Mouse (Mus musculus) thymus, adult 18-20 months (tissue): ENCODE results near the gene Ildr2.

ENCODE experiments used
- DNase-seq, 2 experiments: peaks; one replicate each; pipeline ENCODE4 v3.0.0; 2022; ENCODE audit warnings: mixed read lengths in 2 of 2

Ildr2 gene

DNA sequence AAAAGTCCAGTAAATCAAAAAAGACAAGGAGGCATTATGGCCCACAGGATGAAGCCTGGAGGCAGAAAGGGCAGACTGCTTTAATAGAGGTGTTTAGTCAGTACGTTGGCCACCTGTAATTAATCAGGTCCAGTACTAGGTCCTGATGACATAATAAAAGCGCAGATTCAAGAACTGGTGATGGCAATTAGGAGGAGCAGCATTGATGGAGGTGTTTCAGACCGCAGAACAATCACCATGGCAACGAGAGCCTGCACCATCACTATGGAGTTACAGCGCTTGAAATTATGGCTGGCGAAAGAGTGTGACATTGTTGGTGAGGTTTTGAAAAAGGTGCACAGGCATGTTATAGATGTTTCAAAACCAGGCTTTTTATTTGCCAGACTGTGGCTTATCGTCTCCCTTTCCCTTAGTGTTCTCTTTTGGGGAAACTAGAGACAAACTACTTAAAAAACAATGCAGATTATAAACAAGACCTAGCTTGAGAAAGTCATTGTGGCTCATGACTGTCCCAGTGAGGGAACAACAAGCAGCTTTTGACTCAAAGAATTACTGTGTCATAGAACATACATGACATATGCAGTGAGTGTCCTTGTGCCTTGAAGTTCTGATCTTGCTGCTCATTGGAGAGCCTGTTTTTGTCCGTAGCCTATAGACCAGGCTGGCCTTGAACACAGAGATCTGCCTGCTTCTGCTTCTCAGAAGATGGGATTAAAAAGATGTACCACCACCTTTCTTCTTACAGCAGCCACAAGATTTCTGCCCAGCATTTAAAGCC is 90.5 kb downstream of the Ildr2 start:
- DNase-seq: no peak

DNA sequence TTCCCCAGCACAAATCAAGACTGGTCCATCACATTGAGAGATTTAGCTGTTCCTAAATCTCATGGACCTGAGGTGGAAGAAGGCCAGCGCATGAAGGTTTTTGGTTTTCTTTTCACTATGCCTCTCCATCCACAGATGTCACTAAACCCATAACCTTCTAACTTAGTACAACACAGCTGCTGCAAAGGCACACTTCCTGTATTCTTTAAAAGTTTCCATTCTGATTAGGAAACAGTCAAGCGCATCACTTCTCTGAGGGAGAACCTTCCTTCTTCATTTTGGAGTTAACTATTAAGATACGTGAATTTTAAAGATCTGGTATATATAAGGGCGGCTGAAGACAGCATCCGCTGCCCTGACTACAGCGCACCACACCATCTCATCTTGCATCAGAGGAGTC is 91.7 kb downstream of the Ildr2 start:
- DNase-seq: no peak

DNA sequence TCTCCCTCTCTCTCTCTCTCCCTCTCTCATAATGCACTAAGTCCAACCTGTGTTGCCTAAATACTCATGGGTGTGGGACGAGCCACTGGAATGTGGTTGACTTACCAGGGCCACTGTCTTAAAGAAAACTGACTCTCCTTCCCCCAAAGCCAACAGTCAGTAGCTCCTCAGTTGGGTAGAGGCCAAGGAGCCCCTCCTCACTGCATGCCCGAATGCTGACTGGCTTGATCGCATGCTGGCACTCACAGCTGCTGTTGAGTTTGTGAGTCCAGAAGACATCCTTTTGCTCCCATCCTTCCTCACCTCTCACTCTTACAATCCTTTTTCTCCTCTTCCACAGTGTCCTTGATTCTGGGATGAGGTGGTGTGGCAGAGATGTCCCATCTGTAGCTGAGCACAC is 93.0 kb downstream of the Ildr2 start:
- no peak for DNase-seq

DNA sequence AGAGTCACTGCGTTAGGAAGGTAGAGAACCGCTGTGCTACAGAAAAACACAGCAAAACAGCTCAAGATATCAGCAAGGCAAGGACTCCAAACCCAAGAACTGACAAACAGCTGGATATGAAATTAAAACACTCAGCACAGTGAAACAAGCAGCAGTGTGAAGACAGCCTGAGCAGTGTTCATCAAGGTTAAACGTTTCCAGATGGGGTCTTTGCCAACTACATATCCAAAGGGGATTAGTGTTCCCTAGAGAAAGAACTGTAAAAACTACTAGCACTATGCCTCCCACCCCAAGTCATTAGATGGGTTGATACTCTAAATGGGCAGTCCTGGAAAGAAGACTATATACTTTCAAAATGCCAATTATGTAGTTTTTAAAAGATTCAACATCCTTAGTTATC is 95.4 kb downstream of the Ildr2 start:
- DNase-seq: no peak

DNA sequence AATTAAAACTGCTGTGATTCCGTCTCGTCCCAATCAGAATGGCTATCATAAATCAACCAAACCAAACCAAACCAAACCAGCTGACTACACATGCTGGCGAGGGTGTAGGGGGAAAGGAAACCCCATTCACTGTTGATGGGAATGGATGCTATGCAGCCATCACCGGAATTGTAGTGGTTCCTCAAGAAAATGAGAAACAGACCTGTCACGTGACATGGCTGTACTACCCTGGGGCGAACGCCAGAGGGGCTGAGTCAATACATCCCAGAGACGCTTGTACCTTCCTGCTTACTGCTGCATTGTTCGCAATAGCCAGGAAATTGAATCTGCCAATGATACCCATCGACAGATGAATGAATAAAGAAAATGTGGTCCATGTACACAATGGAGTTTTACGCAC is 95.8 kb downstream of the Ildr2 start:
- DNase-seq: no peak

DNA sequence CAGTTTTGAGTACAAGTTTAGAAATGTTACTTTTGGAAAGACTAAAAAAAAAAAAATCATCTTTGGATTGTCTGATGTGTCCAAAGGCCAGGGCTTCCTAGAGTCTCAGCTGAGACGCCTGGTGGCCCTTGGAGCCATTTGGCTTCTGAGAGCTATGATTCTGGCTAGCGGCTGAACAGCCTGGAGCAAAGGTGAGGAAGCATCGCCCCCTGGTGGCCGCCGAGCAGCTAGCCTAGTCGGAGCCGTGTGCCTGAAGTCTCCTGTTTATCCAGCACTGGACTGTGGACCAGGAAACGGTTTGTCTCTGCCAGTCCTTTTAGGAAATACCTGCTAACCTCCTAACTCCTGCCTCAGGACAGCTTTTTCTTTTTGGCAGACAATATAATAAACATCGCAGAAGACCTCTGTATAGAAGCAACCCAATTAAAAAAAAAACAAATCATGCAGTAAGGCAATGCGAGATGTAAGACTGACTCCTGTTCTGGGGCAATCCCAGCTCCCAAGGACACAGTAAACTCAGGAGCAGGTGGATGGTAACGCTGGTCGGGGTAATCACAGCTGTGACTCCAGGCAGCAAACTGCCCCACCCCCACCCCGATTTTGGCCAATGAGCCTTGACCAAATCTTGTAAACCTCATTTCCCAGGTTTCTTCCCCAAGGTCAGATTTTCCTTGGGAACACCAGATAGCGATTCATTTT is 106.4 kb downstream of the Ildr2 start:
- DNase-seq: peak; percentile 34 to 55

DNA sequence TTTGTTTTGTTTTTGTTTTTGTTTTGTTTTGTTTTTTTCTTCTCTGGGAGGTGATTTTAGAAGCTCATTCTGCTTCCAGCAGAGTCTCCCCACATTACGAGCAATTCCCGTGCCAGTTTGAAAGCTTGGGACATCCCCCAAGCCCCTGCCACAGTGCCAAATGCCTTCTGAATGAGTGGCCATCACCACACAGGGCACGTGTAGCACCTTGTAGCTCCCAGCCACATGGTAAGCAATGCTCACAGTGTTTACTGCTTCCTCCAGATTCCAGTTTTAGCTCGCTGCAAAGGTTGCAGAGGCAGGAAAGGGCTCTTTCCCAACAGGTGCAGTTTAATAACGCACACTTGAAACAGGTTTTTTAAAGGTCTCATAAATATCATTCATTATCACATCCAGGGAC is 107.0 kb downstream of the Ildr2 start:
- DNase-seq: no peak

DNA sequence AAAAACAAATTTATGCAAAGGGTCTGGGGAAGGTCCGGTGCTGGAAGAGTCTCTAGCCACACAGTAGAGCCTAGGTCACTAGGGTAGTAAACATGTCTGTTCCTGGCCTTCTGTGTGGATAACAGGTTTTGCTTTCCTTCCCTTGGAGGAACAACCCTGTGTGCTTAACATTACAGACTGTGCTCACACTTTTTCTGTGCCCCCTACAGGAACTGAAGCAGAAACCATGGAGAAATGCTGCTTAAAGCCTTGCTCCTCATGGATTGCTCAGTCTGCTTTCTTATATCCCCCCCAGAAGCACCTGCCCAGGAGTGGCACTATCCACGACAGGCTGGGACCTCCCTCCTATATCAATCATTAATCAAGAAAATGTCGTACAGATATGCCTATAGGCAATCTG is 107.9 kb downstream of the Ildr2 start:
- DNase-seq: no peak

DNA sequence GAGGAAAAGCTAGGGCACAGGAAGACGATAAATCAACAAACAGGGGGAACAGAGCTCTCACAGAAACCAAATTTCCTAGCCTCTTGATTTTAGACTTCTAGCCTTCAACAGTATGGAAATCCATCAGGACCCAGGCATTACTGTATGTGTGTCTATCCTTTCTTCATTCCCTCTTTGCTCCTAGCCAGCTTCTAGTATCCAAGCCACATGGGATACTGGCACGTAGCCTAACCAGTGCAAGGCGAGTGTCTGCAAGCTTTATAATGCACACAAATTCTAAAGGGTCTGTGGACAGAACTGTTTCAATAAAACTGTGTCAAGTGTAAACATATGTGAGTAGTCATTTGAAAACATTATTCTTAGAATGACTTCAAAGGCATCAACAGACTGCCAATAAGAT is 108.7 kb downstream of the Ildr2 start:
- DNase-seq: no peak

DNA sequence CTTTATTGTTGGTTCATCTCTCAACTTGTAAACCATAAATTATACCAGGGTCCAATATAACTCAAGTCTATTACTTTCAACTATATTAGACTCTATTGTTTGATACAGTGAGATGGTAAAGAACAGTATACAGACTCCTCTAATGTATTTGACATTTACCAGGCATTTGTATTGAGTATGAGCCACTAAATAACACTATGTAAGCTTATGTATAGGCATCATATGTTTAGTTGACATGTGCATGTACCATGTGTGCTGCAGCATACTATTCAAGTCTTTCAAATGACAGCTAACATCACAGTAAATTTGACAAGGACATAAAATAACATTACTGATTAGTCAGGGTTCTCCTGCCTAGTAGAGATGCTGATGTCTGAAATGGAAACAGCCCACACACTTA is 109.2 kb downstream of the Ildr2 start:
- DNase-seq: no peak
